Mouse (Mus musculus) thymus, postnatal 25 days (tissue): ENCODE data around the gene Gna13.

ENCODE experiments used
- DNase-seq: peaks from one replicate; pipeline ENCODE4 v3.0.0; 2022

Gene Gna13

DNA sequence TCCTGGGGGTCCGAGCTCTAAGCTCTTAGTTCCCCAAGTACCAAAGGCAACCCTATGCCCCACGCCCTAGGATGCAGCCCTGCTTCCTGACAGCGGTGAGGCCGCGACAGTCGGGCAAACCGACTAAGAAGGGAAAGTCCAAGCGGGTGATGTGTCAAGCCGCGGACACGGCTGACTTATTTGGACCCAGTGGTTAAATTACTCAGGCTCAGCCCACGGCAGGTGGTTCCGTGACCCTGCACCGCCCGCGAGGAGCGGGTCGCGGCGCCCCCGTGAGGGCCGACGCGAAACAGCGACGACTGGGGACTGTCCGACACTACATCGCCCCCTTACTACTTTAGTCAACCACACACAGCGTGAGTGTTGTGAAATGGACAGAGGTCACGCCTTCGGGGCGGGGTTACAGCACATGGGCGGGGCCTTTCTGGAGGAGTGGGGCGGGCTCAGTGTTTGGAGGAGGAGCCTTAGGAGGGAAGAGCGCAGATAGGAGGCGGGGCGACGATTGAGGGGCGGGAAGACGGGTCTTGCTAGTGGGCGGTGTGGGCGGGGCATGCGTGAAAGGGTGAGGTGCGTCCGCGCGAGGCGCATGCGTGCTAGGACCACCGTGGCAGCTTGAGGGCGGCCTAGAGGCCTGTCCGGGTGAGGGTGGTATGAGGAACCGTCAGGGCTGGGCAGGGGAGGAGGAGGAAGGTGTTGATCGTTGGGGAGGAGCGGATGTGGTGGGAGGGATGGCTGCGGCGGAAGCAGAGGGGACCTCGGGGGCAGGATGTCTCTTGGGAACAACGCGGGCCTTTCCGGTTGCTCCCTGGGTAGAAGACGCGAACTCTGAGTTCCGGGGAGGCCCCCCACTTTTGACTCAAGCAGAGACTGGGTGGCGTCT is 63.0 kb downstream of the Gna13 start, which contains the start of gene Amz2:
Amz2 (plus strand) TSS at position 555 of the 880 bp plus-strand sequence.
- DNase-seq, result peak; percentile 100

DNA sequence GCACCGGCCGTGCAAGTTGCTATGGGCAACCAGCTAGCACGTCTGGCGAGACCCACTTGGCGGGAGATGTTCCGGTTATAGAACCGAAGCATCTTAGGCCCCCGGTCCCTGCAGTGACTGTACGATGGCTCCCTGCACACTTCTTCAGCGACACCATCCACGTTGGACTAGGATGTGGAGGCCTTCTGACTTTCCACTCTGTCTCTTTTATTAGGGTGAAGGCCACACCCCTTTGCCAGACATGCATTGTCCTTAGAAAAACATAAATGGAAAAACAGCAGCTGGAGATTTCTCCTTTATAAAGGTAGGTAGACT is 63.6 kb downstream of the Gna13 start:
- no peak for DNase-seq

DNA sequence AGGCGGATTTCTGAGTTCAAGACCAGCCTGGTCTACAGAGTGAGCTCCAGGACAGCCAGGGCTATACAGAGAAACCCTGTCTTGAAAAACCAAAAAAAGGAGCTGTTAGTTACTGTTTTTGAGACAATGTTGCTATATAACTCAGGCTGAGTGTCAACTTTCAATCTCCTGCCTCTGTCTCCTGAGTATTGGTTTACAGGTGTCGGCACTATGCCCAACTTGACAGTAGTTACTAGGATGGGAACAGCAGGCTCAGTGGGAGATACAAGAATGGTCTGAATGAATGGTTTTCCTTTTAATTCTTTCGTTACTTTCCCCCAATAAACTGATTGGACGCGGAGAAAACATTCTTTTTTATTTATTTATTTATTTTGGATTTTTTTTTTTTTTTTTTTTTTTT is 64.7 kb downstream of the Gna13 start:
- no peak for DNase-seq

DNA sequence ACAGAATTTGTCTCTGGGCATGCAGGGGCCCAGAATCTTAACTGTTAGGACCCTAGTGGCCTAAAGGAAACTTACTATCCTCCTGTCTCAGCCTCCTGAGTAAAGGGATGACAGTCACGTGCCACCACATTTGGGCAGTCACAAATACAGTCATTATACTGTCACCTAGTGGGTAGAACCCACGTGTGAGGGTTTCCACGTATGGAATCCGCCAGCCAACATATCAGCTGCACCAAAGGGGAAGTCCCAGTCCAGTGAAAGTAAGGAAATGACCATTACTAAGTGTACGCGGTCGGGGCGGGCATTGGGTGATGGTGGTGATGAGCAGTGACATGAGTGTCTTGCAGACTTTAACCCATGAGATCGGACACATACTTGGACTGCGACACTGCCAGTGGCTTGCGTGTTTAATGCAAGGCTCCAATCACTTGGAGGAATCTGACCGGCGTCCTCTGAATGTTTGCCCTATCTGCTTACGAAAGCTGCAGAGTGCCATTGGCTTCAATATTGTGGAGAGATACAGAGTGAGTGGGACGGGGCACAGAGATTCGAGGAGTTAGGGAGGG is 71.7 kb downstream of the Gna13 start:
- no peak for DNase-seq

DNA sequence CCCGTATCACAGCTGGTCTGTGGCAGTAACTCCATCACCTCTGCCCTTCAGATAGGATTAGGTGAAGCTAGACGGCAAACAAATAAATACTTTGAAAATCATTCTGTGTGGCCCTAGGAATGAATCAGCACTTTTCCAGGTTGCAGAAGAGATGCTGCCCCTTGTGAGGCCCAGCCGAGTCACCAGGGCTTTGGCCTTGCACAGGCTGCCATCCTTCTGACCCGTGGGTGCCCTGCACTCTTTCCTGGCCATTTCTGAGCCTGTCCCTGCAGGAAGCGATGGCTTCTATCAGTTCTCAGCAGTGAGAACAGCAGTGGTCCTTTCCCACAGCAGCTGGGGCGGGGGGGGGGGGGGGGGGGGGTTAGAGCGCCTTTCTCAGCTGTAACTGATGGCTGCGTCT is 74.3 kb downstream of the Gna13 start:
- DNase-seq, result no peak

DNA sequence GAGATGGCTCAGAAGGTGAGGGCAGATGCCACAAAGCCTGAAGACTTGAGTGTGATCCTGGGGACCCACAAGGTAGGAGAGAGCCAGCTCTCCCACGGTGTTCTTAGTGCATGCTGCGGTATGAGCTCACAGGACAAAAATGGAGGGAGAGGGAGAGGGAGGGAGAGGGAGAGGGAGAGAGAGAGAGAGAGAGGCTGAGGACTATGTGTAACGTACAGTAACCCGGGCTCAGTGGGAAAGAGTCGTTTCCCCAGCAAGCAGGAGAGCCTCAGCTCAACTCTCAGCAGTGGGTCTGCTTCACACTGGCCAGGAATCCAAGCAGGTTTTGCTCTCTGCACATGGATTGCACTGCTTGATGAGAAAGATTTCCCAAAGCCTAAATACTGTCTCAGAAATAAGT is 76.6 kb downstream of the Gna13 start:
- DNase-seq, result no peak

DNA sequence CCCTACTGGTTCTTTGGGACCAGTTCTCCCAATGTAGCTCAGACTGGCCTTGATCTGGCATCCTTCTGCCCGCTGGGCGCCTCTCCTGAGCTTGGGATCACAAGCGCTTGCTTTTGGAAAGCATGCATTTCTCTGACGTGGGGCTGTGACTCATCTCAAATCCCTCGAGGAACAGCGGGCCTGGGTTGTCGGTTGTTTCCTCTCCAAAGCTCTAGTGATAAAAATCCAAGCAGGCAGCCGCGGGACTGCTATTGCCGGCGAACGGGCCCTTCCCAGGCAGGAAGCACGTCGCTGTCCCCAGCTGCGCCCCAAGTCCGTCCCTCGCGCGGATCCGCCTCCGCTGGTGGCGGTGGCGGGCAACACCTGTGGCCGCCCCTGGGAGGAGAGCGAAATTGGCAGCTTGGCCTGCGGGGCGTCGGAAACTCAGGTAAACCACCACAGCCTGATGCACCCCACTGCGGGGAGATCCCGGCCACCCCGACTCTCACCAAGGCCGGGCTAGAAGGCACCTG is 77.3 kb downstream of the Gna13 start:
- peak; percentile 86 for DNase-seq

DNA sequence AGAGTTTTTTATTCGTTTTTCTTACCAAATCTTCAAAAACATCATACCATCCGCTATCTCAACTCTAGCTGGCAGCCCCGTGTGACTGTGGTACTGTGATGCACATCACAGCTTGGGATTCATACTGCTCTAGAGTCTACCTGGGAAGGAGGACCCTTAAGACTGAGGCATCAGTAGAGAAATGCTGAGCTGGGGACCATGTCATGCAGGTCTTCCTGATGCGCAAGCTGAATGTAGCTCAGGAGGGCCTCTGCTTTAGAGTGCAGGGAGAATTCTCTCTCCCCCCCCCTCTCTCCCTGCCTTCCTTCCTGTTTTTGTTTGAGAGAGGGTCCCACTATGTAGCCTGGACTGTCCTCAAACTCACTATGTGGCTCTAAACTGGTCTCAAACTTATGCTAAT is 78.0 kb downstream of the Gna13 start:
- no peak for DNase-seq

DNA sequence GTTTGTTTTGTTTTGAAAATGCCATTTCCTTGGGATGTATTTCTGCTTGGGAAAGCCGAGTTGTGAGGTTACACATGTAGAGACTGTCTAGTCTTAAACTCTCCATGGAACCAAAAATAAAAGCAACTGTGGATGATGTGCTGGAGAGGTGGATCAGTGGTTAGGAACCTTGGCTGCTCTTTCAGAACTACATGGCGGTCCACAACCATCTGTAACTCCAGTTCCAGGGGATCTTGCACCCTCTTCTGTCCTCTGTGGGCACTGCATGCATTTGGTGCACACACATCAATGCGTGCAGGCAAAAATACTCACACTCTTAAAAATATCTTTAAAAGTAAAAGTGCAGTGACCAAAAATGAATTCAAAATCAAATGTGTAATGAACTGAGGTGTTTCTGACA is 78.5 kb downstream of the Gna13 start:
- peak; percentile 67 for DNase-seq

DNA sequence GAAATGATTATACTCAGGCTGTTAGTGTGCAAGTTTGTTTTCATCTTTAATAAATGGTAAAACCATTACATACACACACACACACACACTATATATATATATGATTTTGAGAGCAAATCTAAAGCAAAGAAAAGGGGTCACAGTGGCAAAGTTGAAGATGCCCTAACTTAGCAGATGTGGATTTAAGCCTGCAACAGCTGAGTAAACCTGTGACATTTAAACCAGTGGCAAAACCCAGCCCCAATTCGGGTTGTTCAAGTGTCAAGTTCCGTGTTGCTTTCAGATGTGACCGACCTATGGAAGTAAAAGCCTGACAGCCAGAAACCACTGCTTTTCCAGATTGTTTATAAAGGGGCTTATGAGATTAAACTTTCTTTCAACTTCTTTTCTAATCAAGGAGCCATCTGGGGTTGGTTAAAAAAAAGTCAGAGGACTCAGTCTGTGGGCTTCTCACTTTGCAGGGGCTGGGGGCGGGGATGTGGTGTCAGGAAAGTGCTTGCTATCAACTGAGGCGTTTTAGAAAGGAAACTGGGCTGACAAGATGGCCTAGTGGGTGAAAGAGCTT is 79.6 kb downstream of the Gna13 start:
- no peak for DNase-seq

DNA sequence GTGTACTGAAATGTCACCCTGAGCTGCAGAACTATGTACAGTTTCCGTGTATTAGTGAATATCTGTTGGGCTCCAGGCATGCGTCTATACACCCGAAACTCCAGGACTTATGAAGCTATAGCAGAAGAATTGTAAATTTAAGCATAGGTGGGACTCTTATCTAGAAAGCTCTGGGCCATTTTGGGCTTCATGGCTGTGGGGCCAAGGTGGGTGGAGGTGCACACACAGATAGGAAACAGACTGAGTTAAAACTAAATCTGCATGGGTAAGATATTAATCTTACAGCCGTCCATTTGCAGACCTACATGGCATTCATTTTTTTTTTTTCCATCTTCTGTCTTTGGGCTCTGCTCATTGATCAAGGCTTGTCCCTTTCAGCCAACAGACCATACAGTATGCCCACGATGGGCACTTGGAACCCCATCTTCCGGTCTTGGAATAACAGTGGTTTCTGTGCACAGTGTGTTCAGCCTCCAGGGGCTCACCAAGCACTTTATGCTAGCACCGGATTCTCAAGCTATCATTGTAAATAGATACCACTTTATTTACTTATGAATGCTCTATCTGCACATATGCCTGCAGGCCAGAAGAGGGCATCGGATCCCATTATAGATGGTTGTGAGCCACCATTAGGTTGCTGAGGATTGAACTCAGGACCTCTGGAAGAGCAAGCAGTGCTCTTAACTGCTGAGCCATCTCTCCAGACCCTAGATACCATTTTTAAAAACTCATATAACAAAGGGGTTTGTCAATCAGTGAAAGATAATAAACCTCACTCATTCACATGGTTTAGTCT is 81.0 kb downstream of the Gna13 start:
- DNase-seq, result no peak

DNA sequence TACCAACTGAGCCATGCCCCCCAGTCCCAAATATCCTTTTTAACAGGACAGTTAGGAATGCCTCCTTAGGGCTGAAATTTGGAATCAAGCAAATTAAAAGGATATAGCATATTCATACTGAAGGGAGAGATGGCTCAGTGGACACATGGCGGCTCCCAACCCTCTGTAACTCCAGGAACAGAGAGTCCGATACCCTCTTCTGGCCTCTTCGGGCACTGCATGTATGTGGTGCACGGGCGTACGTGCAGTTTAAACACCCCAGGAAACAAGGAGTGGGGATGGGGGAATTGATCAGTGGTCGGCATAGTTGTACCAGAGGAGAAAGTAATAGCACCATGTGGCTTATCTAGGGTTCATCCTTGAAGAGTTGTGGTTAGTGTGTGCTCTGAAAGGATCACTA is 82.0 kb downstream of the Gna13 start:
- DNase-seq, result peak; percentile 63

DNA sequence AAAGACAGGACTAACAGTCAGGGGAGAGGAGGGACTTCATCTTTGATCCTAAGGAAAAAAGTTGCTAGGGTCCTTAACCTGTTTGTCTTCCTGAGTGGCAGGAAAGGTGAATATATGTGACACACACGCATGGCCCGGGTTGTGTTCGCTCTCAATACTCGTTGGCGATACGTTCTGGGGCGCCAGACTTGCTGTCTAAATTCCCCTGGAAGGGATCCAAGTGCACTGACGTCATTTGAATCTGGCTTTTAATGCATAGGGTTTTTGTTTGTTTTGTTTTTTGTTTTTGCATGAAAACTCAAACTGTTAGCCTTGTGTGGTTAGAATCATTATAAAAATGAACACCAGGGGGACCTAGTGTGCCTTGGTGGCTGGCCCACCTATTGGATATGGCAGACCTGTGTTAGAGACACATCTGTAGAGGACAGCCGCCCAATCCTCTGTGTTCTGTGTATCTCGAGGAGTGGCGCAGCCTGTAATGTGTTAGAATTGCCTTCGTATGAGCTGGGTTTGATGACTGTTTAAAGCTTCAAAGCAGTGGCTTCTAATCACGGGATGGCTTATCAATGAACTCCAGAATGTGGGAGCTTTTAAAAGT is 82.9 kb downstream of the Gna13 start:
- DNase-seq, result no peak
